Mouse (Mus musculus) intestine, postnatal 0 days (tissue): ENCODE data around the gene Inha. TPM values are rescaled to one million over a fixed set of nuclear protein-coding genes. Genes with fewer than 3 reads are reported as not detected.

Experiments
- ATAC-seq: fragments of 200-750 bp; cut with Nextera tagmentation; 2 replicates; pipeline ENCODE4 v1.8.0; 2017; ENCODE audit warnings: mild to moderate bottlenecking, moderate TSS enrichment, moderate library complexity
- H3K27ac ChIP-seq: fragments of 300-500 bp; sonication (generic); 2 replicates; pipeline ENCODE4 v1.5.1; 2014; ENCODE audit warnings: mild to moderate bottlenecking, low read depth, low read length, moderate library complexity
- H3K27me3 ChIP-seq: fragments of 300-500 bp; sonication (generic); replicated peaks from 2 replicates; pipeline ENCODE4 v1.6.1; 2014; ENCODE audit warnings: low read length, mixed read lengths; ENCODE audit not compliant: control insufficient read depth, insufficient read depth
- H3K36me3 ChIP-seq: fragments of 300-500 bp; sonication (generic); 2 replicates; pipeline ENCODE4 v1.6.1; 2014; ENCODE audit warnings: mild to moderate bottlenecking, moderate library complexity; ENCODE audit not compliant: control insufficient read depth, insufficient read depth
- H3K4me1 ChIP-seq: fragments of 300-500 bp; sonication (generic); replicated peaks from 2 replicates; pipeline ENCODE4 v1.6.1; 2014; ENCODE audit warnings: antibody characterized with exemption, low read length, mixed read lengths; ENCODE audit not compliant: control insufficient read depth, insufficient read depth
- H3K4me2 ChIP-seq: fragments of 300-500 bp; sonication (generic); replicated peaks from 2 replicates; pipeline ENCODE4 v1.6.1; 2014; ENCODE audit warnings: low read depth, mild to moderate bottlenecking, moderate library complexity
- H3K4me3 ChIP-seq: fragments of 300-500 bp; sonication (generic); 2 replicates; pipeline ENCODE4 v1.5.1; 2014; ENCODE audit warnings: low read depth, low read length
- H3K9ac ChIP-seq: fragments of 300-500 bp; sonication (generic); 2 replicates; pipeline ENCODE4 v1.6.1; 2014; ENCODE audit warnings: mild to moderate bottlenecking, low read depth, low read length
- H3K9me3 ChIP-seq: fragments of 300-500 bp; sonication (generic); 2 replicates; pipeline ENCODE4 v1.6.1; 2016; ENCODE audit warnings: mixed run types; ENCODE audit not compliant: control insufficient read depth
- CTCF ChIP-seq: sonication (generic); IDR thresholded peaks from 2 replicates; pipeline ENCODE4 v1.5.1; 2016; ENCODE audit warnings: low read depth, mild to moderate bottlenecking, control low read depth, antibody characterized with exemption, moderate library complexity
- WGBS: fragments of 180-500 bp; shearing (Covaris S2); extraction: QIAGEN DNeasy Blood & Tissue Kit; methylation state at CpG from one replicate; pipeline ENCODE4 v1.1.7; 2014; 5-methylcytosine and 5-hydroxymethylcytosine counted together
- polyA plus RNA-seq: library from polyadenylated mRNA; unstranded; fragments of >200 nt; fragmentation: Nextera tagmentation; extraction: Ambion mirVana; gene quantifications from 2 replicates; pipeline ENCODE4 v1.2.1, GENCODE M21; 2015

The Inha gene
- polyA plus RNA-seq, 1 experiment from 2014 or later: 3.2 TPM

- no peaks in the 10 kb centered on the region for H3K9me3 ChIP-seq
- no peak for ATAC-seq
- H3K9ac ChIP-seq: no peak overlapping the region
- H3K27me3 ChIP-seq: peaks cover 21% of the 10 kb centered on the region
- H3K27ac ChIP-seq: no peak overlapping the region
- WGBS: 2% methylated on average over 13 of the region's 13 CpGs
- peak overlapping the region; percentile 79 for H3K4me2 ChIP-seq
- TF ChIP-seq CTCF: no peak
- peak overlapping the region; percentile 43 for H3K4me3 ChIP-seq
- 0 out of 2 replicates have a peak, but pooled peaks cover 5% of the 10 kb centered on the region for H3K4me1 ChIP-seq
- H3K36me3 ChIP-seq: peaks cover 14% of the 10 kb centered on the region
Observed at GRCm38 (mm10) chr1:75487040-75487404, 19.9 kb upstream of the Inha start.

- under 1% methylated on average over 62 of the region's 62 CpGs for WGBS
- peak overlapping the region; percentile 43 for H3K4me3 ChIP-seq
- H3K4me1 ChIP-seq: 0 out of 2 replicates have a peak, but pooled peaks cover 5% of the 10 kb centered on the region
- peaks cover 21% of the 10 kb centered on the region for H3K27me3 ChIP-seq
- no peak overlapping the region for H3K9ac ChIP-seq
- H3K9me3 ChIP-seq: no peaks in the 10 kb centered on the region
- peak overlapping the region; percentile 79 for H3K4me2 ChIP-seq
- H3K36me3 ChIP-seq: peaks cover 14% of the 10 kb centered on the region
- TF ChIP-seq CTCF: peak; percentile 49
- no peak overlapping the region for H3K27ac ChIP-seq
- peak; percentile 74 for ATAC-seq
Observed at GRCm38 (mm10) chr1:75487405-75488161, 19.3 kb upstream of the Inha start.

- Histone ChIP-seq H3K9ac (no peak overlapping the region), H3K36me3 (peaks cover 15% of the 10 kb centered on the region), H3K4me2 (no peak overlapping the region), H3K27me3 (peaks cover 12% of the 10 kb centered on the region), H3K27ac (no peak overlapping the region), H3K9me3 (no peaks in the 10 kb centered on the region), H3K4me3 (no peak overlapping the region), H3K4me1 (0 out of 2 replicates have a peak, but pooled peaks cover 5% of the 10 kb centered on the region)
- WGBS: 89% methylated on average over 34 of the region's 34 CpGs
- ATAC-seq: no peak
- no peak for TF ChIP-seq CTCF
Observed at GRCm38 (mm10) chr1:75490785-75491551, 15.9 kb upstream of the Inha start.

- H3K4me2 ChIP-seq: no peak overlapping the region
- peaks cover 31% of the 10 kb centered on the region for H3K36me3 ChIP-seq
- no peak overlapping the region for H3K4me3 ChIP-seq
- no peaks in the 10 kb centered on the region for H3K27me3 ChIP-seq
- no peak overlapping the region for H3K27ac ChIP-seq
- no peak overlapping the region for H3K9ac ChIP-seq
- no peaks in the 10 kb centered on the region for H3K9me3 ChIP-seq
- 69% methylated on average over 24 of the region's 24 CpGs for WGBS
- no peak for ATAC-seq
- no peak for TF ChIP-seq CTCF
- H3K4me1 ChIP-seq: no peaks in the 10 kb centered on the region
Observed at GRCm38 (mm10) chr1:75492579-75493170, 14.2 kb upstream of the Inha start.

- H3K4me1 ChIP-seq: no peaks in the 10 kb centered on the region
- no peak overlapping the region for H3K27ac ChIP-seq
- H3K9ac ChIP-seq: no peak overlapping the region
- WGBS: 57% methylated on average over 12 of the region's 12 CpGs
- H3K27me3 ChIP-seq: no peaks in the 10 kb centered on the region
- H3K4me2 ChIP-seq: no peak overlapping the region
- H3K9me3 ChIP-seq: no peaks in the 10 kb centered on the region
- no peak overlapping the region for H3K4me3 ChIP-seq
- peak; percentile 81 for TF ChIP-seq CTCF
- ATAC-seq: no peak; the same call in 1 of the 2 replicates
- H3K36me3 ChIP-seq: peaks cover 48% of the 10 kb centered on the region
Observed at GRCm38 (mm10) chr1:75494878-75495548, 11.9 kb upstream of the Inha start.
